In genomic region chr11:71388411-71388810, GRCm38 (mm10) we compare ENCODE assay signal across 33 mouse cellular contexts.
"Had no signal": no experiment of that assay in that cellular context is flagged by ENCODE, and none has a peak within 500 bp of the region (broad histone marks: within the 10 kb centered on the region; RNA-seq: fewer than 3 reads in every experiment).

No protein-coding gene starts in this region.

- H3K9me3 ChIP-seq: heart, embryonic 12.5 days; heart, embryonic 13.5 days; heart, embryonic 15.5 days; hindbrain, embryonic 10.5 days; hindbrain, embryonic 12.5 days; hindbrain, embryonic 13.5 days; hindbrain, embryonic 15.5 days; intestine, embryonic 15.5 days; kidney, embryonic 15.5 days had no signal

- H3K4me2 ChIP-seq: heart, embryonic 11.5 days; heart, embryonic 12.5 days; heart, embryonic 13.5 days; heart, embryonic 15.5 days; hindbrain, embryonic 12.5 days; hindbrain, embryonic 13.5 days; hindbrain, embryonic 14.5 days; hindbrain, embryonic 15.5 days; intestine, embryonic 15.5 days; kidney, embryonic 15.5 days had no signal

- ATAC-seq: hindbrain, embryonic 16.5 days; hindbrain, postnatal 0 days; inflammation-experienced regulatory T-cells, adult 6 months; intestine, embryonic 15.5 days; intestine, embryonic 16.5 days; intestine, postnatal 0 days had no signal

- H3K36me3 ChIP-seq: heart, embryonic 12.5 days; heart, embryonic 13.5 days; heart, embryonic 15.5 days; hindbrain, embryonic 10.5 days; hindbrain, embryonic 12.5 days; hindbrain, embryonic 13.5 days; hindbrain, embryonic 15.5 days; intestine, embryonic 15.5 days; kidney, embryonic 15.5 days had no signal

- DNase-seq: heart, postnatal 14 days; heart, postnatal 4 days; kidney, adult 11 months; kidney, adult 18-20 months; kidney, adult 2 months; kidney, adult 8-10 months; kidney, adult 9 months; kidney, postnatal 10 days; kidney, postnatal 14 days; kidney, postnatal 25 days; kidney, postnatal 36 days; kidney, postnatal 4 days; layer of hippocampus, adult 9-11 months; layer of hippocampus, postnatal 36 days had no signal

- H3K4me3 ChIP-seq: heart, embryonic 12.5 days; heart, embryonic 13.5 days; heart, embryonic 15.5 days; hindbrain, embryonic 10.5 days; hindbrain, embryonic 12.5 days; hindbrain, embryonic 13.5 days; hindbrain, embryonic 15.5 days; intestine, embryonic 15.5 days; kidney, embryonic 15.5 days; layer of hippocampus, adult 2 months; left cerebral cortex, adult 2 months had no signal

- H3K9ac ChIP-seq: heart, embryonic 12.5 days; heart, embryonic 13.5 days; heart, embryonic 15.5 days; hindbrain, embryonic 12.5 days; hindbrain, embryonic 13.5 days; hindbrain, embryonic 14.5 days; hindbrain, embryonic 15.5 days; intestine, embryonic 15.5 days; kidney, embryonic 15.5 days had no signal

- H3K27ac ChIP-seq: heart, embryonic 13.5 days; heart, embryonic 15.5 days; hindbrain, embryonic 10.5 days; intestine, embryonic 15.5 days; kidney, embryonic 15.5 days; kidney, postnatal 0 days; left cerebral cortex, adult 2 months had no signal

- H3K27me3 ChIP-seq: heart, embryonic 12.5 days; heart, embryonic 13.5 days; heart, embryonic 15.5 days; hindbrain, embryonic 12.5 days; hindbrain, embryonic 13.5 days; hindbrain, embryonic 15.5 days; intestine, embryonic 15.5 days; kidney, embryonic 15.5 days had no signal

- H3K4me1 ChIP-seq: heart, embryonic 12.5 days; heart, embryonic 13.5 days; heart, embryonic 15.5 days; intestine, embryonic 15.5 days; kidney, embryonic 15.5 days had no signal
